Mouse (Mus musculus): ENCODE measurements around the gene Gm3164.
"Not testable (repeated sequence)": the region's sequence is repeated elsewhere in the genome, so short reads cannot be mapped to it uniquely, and the experiment has no call there.

Gene Gm3164

GRCm38 (mm10) chr14:4414965-4415835 is at the start of gene Gm3164:
Gene Gm3164, plus strand, starts transcription at chr14:4415448.
- DNase-seq (ENCODE audit: inconsistent ontology term), result peak; percentile 1

GRCm38 (mm10) chr14:4368991-4369390 is 46.3 kb upstream of the Gm3164 start:
- DNase-seq (ENCODE audit: inconsistent ontology term), result not testable (repeated sequence)

- not testable (repeated sequence) for DNase-seq (ENCODE audit: inconsistent ontology term)
These were observed 45.6 kb upstream of the Gm3164 start for GRCm38 (mm10) chr14:4369691-4370090.

GRCm38 (mm10) chr14:4377871-4378270 is 37.4 kb upstream of the Gm3164 start:
- DNase-seq (ENCODE audit: inconsistent ontology term), result not testable (repeated sequence)

GRCm38 (mm10) chr14:4385606-4386005 is 29.6 kb upstream of the Gm3164 start:
- DNase-seq (ENCODE audit: inconsistent ontology term), result not testable (repeated sequence)

- not testable (repeated sequence) for DNase-seq (ENCODE audit: inconsistent ontology term)
These were observed 22.3 kb upstream of the Gm3164 start for GRCm38 (mm10) chr14:4392841-4393530.

GRCm38 (mm10) chr14:4397226-4397625 is 18.0 kb upstream of the Gm3164 start, which contains the start of gene Gm3159:
Gene Gm3159, plus strand, starts transcription at chr14:4397526.
- not testable (repeated sequence) for DNase-seq (ENCODE audit: inconsistent ontology term)

- not testable (repeated sequence) for DNase-seq (ENCODE audit: inconsistent ontology term)
These were observed 16.6 kb upstream of the Gm3164 start for GRCm38 (mm10) chr14:4398624-4399023.

- DNase-seq (ENCODE audit: inconsistent ontology term), result not testable (repeated sequence)
These were observed 15.0 kb upstream of the Gm3164 start for GRCm38 (mm10) chr14:4400115-4400789.

- DNase-seq (ENCODE audit: inconsistent ontology term), result not testable (repeated sequence)
These were observed 14.0 kb upstream of the Gm3164 start for GRCm38 (mm10) chr14:4401245-4401644.

GRCm38 (mm10) chr14:4403840-4404239 is 11.4 kb upstream of the Gm3164 start:
- not testable (repeated sequence) for DNase-seq (ENCODE audit: inconsistent ontology term)

- DNase-seq (ENCODE audit: inconsistent ontology term), result not testable (repeated sequence)
These were observed 5.3 kb upstream of the Gm3164 start for GRCm38 (mm10) chr14:4409939-4410338.

GRCm38 (mm10) chr14:4430692-4431091 is 15.4 kb downstream of the Gm3164 start, which contains the start of gene Gm3173:
Gene Gm3173, plus strand, starts transcription at chr14:4430992.
- not testable (repeated sequence) for DNase-seq (ENCODE audit: inconsistent ontology term)

GRCm38 (mm10) chr14:4481445-4481844 is 66.2 kb downstream of the Gm3164 start, which contains the start of gene Gm3182:
Gene Gm3182, plus strand, starts transcription at chr14:4481745.
- not testable (repeated sequence) for DNase-seq (ENCODE audit: inconsistent ontology term)

Measured in Muller cell, postnatal 12 days (primary cell).